Mouse (Mus musculus): Measurements from ENCODE around the gene Mug2.
"Not testable (repeated sequence)": the region's sequence is repeated elsewhere in the genome, so short reads cannot be mapped to it uniquely, and the experiment has no call there.

Gene Mug2

DNA sequence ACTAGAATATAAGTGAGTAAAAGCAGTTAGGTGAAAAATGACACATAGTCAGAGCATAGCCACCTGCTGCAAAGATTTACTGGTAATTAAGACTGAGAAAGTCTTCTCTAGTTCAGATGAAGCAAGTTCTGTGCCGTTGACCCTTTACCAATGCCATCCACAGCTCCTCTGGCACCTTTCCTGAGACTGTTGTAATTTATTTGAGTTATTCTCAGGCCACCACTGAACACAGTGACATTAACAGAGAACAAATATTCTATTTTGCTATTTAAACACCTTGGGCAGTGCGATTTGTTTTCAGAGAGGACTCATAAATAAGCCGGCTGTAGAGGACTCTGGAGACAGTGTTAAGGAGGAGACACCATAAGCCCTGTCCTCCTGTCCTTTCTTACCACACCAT lies at the start of gene Mug2:
TSS of gene Mug2 (plus strand) at position 301 of the 400 bp plus-strand sequence.
- DNase-seq (ENCODE audit: extremely low spot score, low read depth, low spot score) = not testable (repeated sequence)

DNA sequence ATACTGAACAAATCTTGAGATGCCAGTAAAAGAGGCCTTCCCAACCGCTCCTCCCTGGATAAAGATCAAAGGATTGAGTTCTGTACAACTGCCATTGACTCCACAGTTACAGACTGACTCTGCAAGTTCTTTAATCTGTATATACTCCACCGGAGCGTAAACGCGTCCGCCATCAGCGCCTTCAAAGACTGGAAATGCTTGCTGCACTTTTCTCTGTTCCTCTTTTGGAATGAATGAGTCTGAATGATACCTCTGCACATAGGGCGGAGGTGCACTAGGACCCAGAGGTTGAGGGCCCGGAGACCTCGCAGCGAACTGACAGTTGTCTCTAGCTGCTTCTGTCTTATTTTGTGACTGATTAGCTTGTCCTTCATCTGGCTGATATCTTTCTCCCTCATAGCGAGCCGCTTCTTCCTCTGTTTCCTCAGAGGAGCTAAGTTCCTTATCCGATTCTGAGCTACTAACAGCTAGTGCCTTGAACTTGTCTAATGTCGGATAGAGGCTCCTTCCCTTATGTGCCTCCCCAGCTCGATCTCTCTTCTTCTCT lies 48.7 kb upstream of the Mug2 start:
- not testable (repeated sequence) for DNase-seq (ENCODE audit: extremely low spot score, low read depth, low spot score)

DNA sequence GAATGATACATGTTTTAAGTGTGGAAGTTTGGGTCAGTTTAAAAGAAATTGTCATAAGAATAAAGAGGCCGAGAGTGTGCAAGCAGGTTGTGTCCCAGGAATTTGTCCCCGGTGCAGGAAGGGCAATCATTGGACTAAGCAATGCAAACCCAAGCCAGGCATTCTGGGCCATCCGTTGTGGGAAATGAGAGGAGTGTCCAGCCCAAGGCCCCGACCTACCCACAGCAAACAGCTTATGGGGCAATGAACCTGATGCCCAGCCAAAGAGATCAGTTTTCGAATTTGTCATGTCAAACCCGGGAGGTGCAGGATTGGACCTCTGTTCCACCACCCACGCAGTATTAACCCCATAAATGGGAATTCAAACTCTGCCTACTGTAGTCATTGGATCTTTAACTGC lies 30.9 kb upstream of the Mug2 start:
- DNase-seq (ENCODE audit: extremely low spot score, low read depth, low spot score) = no peak

DNA sequence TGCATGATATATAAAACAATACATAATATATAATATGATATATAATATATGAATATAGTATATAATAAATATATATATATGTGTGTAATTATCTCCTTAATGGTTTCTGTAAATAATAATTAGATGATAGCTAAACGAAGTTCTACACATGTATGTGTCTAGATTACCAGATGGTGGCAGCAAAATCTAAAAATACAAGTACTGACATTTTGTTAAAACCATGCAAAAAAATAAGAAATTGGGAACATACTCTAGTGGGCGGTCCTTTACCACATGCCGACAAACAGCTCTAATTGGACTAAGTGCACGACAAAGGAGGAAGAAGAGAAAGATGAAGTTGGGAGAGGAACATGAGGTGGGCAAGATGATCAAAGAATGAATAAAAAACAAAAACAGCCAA lies 94.3 kb downstream of the Mug2 start:
- DNase-seq (ENCODE audit: extremely low spot score, low read depth, low spot score) = no peak

DNA sequence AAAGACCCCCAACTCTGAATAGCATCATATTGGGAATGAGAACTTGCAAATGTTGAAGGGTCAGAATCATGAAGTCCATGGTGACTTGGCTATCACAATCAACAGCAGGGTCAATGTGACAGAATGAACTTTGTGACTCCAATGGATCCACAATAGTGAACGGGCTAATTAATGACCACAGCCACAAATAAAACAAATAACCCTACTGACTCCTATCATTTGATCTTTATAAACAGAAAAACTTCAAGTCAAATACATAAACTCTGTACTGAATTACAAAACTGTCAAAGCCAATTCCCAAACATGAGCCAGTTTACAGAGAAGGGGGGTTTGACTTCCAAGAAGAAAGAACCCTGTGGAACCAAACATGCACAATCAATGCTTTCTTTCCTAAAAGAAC lies 95.1 kb downstream of the Mug2 start:
- no peak for DNase-seq (ENCODE audit: extremely low spot score, low read depth, low spot score)

DNA sequence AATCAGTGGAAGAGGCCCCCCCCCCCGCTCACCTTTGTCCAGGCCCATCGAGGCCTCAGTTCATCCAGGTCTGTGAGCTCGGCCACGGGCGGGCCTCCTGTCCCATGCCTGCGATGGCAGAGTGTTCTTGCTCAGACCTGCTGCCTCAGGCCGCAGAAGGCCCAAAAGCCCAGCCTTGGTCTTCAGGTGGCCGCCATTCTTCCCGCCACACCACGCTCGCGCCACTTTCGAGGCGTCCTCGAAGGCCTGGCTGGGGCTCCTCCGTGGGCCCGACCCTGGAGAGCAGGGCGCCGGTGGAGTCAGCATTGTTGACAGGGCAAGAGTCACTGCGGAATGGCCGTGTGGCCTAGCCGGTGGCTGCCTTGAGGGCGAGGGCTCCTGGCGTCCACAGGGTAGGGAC lies 110.4 kb downstream of the Mug2 start:
- DNase-seq (ENCODE audit: extremely low spot score, low read depth, low spot score) = no peak

DNA sequence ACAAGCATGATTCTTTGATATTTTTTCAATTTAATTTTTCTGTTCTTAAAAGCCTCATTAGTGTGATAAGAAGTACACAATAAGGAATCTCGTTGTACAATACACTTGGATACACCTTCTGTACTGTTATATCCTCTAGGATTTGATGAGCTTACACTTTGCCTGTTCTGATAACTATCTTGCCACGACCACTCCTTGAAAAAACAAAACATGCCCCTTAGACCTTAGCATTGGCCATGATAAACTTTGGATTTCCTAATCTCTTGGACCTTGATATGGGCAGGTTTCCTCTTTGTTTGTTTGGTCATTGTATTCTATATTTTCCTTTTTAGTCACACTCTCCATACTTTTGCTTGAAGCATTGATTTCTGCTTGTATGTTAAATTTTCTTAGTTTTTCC lies 123.0 kb downstream of the Mug2 start:
- DNase-seq (ENCODE audit: extremely low spot score, low read depth, low spot score) = no peak

Data from hindlimb bud, embryonic 11.5 days (tissue).